Mouse (Mus musculus) liver, embryonic 14.5 days (tissue): ENCODE data around the gene Gnaq.

Experiments used
- CTCF ChIP-seq: IDR thresholded peaks from 2 replicates; pipeline ENCODE4 v1.5.1; 2016; ENCODE audit warnings: antibody characterized with exemption, low read depth, control low read depth
- EP300 ChIP-seq: IDR thresholded peaks from 2 replicates; pipeline ENCODE4 v1.6.1; 2016; ENCODE audit warnings: antibody characterized with exemption, low read depth

- TF ChIP-seq CTCF = no peak
- no peak for TF ChIP-seq EP300
Measured at GRCm38 (mm10) chr19:16242708-16243107, 110.1 kb downstream of the Gnaq start.
